Mouse (Mus musculus) liver, postnatal 0 days (tissue): Measurements from ENCODE around the gene Ppp2r2c. TPM values are rescaled to one million over a fixed set of nuclear protein-coding genes. Genes with fewer than 3 reads are reported as not detected.

ENCODE experiments used
- ATAC-seq: fragments of 200-750 bp; cut with Nextera tagmentation; 2 replicates; pipeline ENCODE4 v1.8.0; 2017; ENCODE audit warnings: mild to moderate bottlenecking, moderate library complexity
- DNase-seq: peaks from one replicate; pipeline ENCODE4 v3.0.0-alpha.2; 2016
- H3K27ac ChIP-seq: fragments of 300-500 bp; sonication (generic); 2 replicates; pipeline ENCODE4 v1.5.1; 2014; ENCODE audit warnings: antibody characterized with exemption, moderate library complexity, mild to moderate bottlenecking, low read depth
- H3K27me3 ChIP-seq: fragments of 300-500 bp; sonication (generic); 2 replicates; pipeline ENCODE4 v1.6.1; 2014; ENCODE audit warnings: low read length, control low read depth, mixed read lengths; ENCODE audit not compliant: insufficient read depth
- H3K36me3 ChIP-seq: fragments of 300-500 bp; sonication (generic); replicated peaks from 2 replicates; pipeline ENCODE4 v1.6.1; 2014; ENCODE audit warnings: mild to moderate bottlenecking, control low read depth, low read length, moderate library complexity, mixed read lengths; ENCODE audit not compliant: insufficient read depth
- H3K4me1 ChIP-seq: fragments of 300-500 bp; sonication (generic); 2 replicates; pipeline ENCODE4 v1.6.1; 2014; ENCODE audit warnings: antibody characterized with exemption, mild to moderate bottlenecking, control low read depth; ENCODE audit not compliant: insufficient read depth
- H3K4me2 ChIP-seq: fragments of 300-500 bp; sonication (generic); 2 replicates; pipeline ENCODE4 v1.6.1; 2014; ENCODE audit warnings: low read depth, mild to moderate bottlenecking, low read length, moderate library complexity, mixed read lengths
- H3K4me3 ChIP-seq: fragments of 300-500 bp; sonication (generic); 2 replicates; pipeline ENCODE4 v1.5.1; 2014; ENCODE audit warnings: low read depth, low read length
- H3K9ac ChIP-seq: fragments of 300-500 bp; sonication (generic); replicated peaks from 2 replicates; pipeline ENCODE4 v1.6.1; 2014; ENCODE audit warnings: mild to moderate bottlenecking, moderate library complexity
- H3K9me3 ChIP-seq: fragments of 300-500 bp; sonication (generic); 2 replicates; pipeline ENCODE4 v1.6.1; 2016; ENCODE audit warnings: mild to moderate bottlenecking, control low read depth, low read length, mixed read lengths
- CTCF ChIP-seq: sonication (generic); IDR thresholded peaks from 2 replicates; pipeline ENCODE4 v1.5.1; 2016; ENCODE audit warnings: antibody characterized with exemption, low read depth
- EP300 ChIP-seq: IDR thresholded peaks from 2 replicates; pipeline ENCODE4 v1.6.1; 2016; ENCODE audit warnings: antibody characterized with exemption, low read depth, mild to moderate bottlenecking
- WGBS: fragments of 180-500 bp; shearing (Covaris S2); extraction: QIAGEN DNeasy Blood & Tissue Kit; methylation state at CpG from one replicate; pipeline ENCODE4 v1.1.7; 2014; ENCODE audit not compliant: insufficient replicate concordance; 5-methylcytosine and 5-hydroxymethylcytosine counted together
- polyA plus RNA-seq: library from polyadenylated mRNA; unstranded; fragments of >200 nt; fragmentation: Nextera tagmentation; extraction: Ambion mirVana; gene quantifications from 2 replicates; pipeline ENCODE4 v1.2.1, GENCODE M21; 2015

Gene Ppp2r2c
- polyA plus RNA-seq, 1 experiment from 2014 or later = not detected

DNA sequence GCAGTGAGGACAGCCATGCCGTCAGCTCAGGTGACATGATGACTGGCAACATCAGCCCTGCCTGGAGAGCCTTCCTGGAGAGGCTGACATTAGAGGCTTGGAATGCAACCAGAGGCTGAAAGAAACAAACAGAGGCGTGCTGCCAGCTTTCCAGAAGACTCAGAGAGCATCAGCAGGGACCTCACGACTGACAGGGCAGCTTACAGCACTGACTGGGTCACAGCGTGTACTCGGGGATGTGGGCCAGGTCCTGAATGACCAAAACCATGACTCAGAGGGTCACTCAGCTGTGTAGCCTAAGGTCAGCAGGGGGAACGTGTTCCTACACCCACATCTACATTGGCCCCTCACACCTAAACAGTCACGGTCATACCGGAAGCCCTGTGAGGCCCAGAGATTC is 110.7 kb downstream of the Ppp2r2c start:
- H3K36me3 ChIP-seq = no peaks in the 10 kb centered on the region; the same call in 1 of the 2 replicates
- H3K4me3 ChIP-seq = no peak overlapping the region
- no peak overlapping the region for H3K9ac ChIP-seq
- 65% methylated on average over 8 of the region's 8 CpGs for WGBS
- no peaks in the 10 kb centered on the region for H3K4me1 ChIP-seq
- no peaks in the 10 kb centered on the region for H3K27me3 ChIP-seq
- H3K4me2 ChIP-seq = no peak overlapping the region
- no peak overlapping the region for H3K27ac ChIP-seq
- TF ChIP-seq CTCF (no peak), EP300 (no peak)
- ATAC-seq (no peak), DNase-seq (no peak)
- H3K9me3 ChIP-seq = no peaks in the 10 kb centered on the region

GRCm38 (mm10) chr5:36979631-36980030 is 111.3 kb downstream of the Ppp2r2c start:
- Histone ChIP-seq H3K4me1 (no peaks in the 10 kb centered on the region), H3K36me3 (no peaks in the 10 kb centered on the region; the same call in 1 of the 2 replicates), H3K27me3 (no peaks in the 10 kb centered on the region), H3K4me3 (no peak overlapping the region), H3K9ac (no peak overlapping the region), H3K9me3 (no peaks in the 10 kb centered on the region), H3K4me2 (no peak overlapping the region), H3K27ac (no peak overlapping the region)
- ATAC-seq = no peak
- TF ChIP-seq CTCF (no peak), EP300 (no peak)
- peak; percentile 30 for DNase-seq
- 45% methylated on average over 7 of the region's 7 CpGs for WGBS

- no peaks in the 10 kb centered on the region; the same call in 1 of the 2 replicates for H3K36me3 ChIP-seq
- no peak overlapping the region for H3K27ac ChIP-seq
- no peaks in the 10 kb centered on the region for H3K27me3 ChIP-seq
- DNase-seq (no peak), ATAC-seq (no peak)
- H3K4me1 ChIP-seq = no peaks in the 10 kb centered on the region
- no peak overlapping the region for H3K4me2 ChIP-seq
- TF ChIP-seq EP300 = no peak
- no peak for TF ChIP-seq CTCF
- 87% methylated on average over 4 of the region's 4 CpGs for WGBS
- H3K9ac ChIP-seq = no peak overlapping the region
- no peak overlapping the region for H3K4me3 ChIP-seq
- no peaks in the 10 kb centered on the region for H3K9me3 ChIP-seq
These were observed 114.0 kb downstream of the Ppp2r2c start for GRCm38 (mm10) chr5:36982271-36982670.

DNA sequence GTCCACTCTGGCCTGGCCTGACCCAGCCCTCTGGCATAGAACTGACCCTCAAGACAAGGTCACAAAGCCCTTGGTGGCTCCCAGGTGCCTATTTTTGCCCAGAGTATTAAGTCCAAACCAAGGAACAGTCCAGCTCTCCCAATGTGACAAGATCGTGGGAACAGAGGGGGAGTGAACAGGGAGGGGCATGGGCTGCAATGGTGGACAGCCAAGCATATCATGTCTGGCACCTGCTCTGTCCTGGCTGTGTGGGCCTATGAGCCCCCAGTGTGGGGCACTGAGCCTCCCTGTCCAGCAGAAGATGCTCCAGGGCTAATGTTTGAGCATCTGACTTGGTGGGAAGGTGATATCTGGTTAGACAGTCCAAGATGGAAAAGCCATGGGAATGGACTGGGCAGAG is 118.3 kb downstream of the Ppp2r2c start:
- DNase-seq (no peak), ATAC-seq (no peak)
- no peak for TF ChIP-seq CTCF
- no peak for TF ChIP-seq EP300
- Histone ChIP-seq H3K9me3 (no peaks in the 10 kb centered on the region), H3K27me3 (no peaks in the 10 kb centered on the region), H3K27ac (no peak overlapping the region), H3K4me2 (no peak overlapping the region), H3K36me3 (no peaks in the 10 kb centered on the region; the same call in 1 of the 2 replicates), H3K4me1 (peaks cover 5% of the 10 kb centered on the region; the same call in 1 of the 2 replicates), H3K4me3 (no peak overlapping the region), H3K9ac (no peak overlapping the region)
- whole genome bisulfite sequencing = 68% methylated on average over 1 of the region's 1 CpGs

GRCm38 (mm10) chr5:36988124-36988780 is 119.9 kb downstream of the Ppp2r2c start:
- H3K9ac ChIP-seq = peak overlapping the region; percentile 75
- H3K27me3 ChIP-seq = no peaks in the 10 kb centered on the region
- no peak overlapping the region for H3K27ac ChIP-seq
- H3K9me3 ChIP-seq = no peaks in the 10 kb centered on the region
- H3K4me1 ChIP-seq = peaks cover 5% of the 10 kb centered on the region; the same call in 1 of the 2 replicates
- no peak for DNase-seq
- no peaks in the 10 kb centered on the region; the same call in 1 of the 2 replicates for H3K36me3 ChIP-seq
- peak overlapping the region; percentile 67 for H3K4me3 ChIP-seq
- TF ChIP-seq EP300 = no peak
- no peak for TF ChIP-seq CTCF
- peak overlapping the region; percentile 93 for H3K4me2 ChIP-seq
- peak; percentile 13; the same call in 1 of the 2 replicates for ATAC-seq
- 13% methylated on average over 24 of the region's 24 CpGs for WGBS

GRCm38 (mm10) chr5:36988781-36989624 is 120.7 kb downstream of the Ppp2r2c start, which contains the start of gene Wfs1:
Gene Wfs1, minus strand, starts transcription at chr5:36989205.
- no peaks in the 10 kb centered on the region for H3K36me3 ChIP-seq
- peak within 1 kb of the TSS; percentile 75 for H3K9ac ChIP-seq
- peak within 1 kb of the TSS; percentile 67 for H3K4me3 ChIP-seq
- no peaks in the 10 kb centered on the region for H3K9me3 ChIP-seq
- H3K27ac ChIP-seq = no peak within 1 kb of the TSS
- DNase-seq (peak; percentile 92), ATAC-seq (peak; percentile 99)
- no peaks in the 10 kb centered on the region for H3K27me3 ChIP-seq
- under 1% methylated on average over 58 of the region's 60 CpGs for WGBS
- H3K4me1 ChIP-seq = peaks cover 5% of the 10 kb centered on the region; the same call in 1 of the 2 replicates
- peak within 1 kb of the TSS; percentile 93 for H3K4me2 ChIP-seq
- TF ChIP-seq EP300 = no peak
- TF ChIP-seq CTCF = peak; percentile 25
